Mouse (Mus musculus): Measurements from ENCODE around the gene Kctd2. TPM values are rescaled to one million over a fixed set of nuclear protein-coding genes. Genes with fewer than 3 reads are reported as not detected.
A peak's percentile ranks its signal among the peaks of the same experiment; 100 is the strongest.

Kctd2 gene
- polyA plus RNA-seq (2016; fragmentation: Nextera tagmentation; extraction: Ambion mirVana), result 14.8 and 17.3 TPM in 2 replicates

DNA sequence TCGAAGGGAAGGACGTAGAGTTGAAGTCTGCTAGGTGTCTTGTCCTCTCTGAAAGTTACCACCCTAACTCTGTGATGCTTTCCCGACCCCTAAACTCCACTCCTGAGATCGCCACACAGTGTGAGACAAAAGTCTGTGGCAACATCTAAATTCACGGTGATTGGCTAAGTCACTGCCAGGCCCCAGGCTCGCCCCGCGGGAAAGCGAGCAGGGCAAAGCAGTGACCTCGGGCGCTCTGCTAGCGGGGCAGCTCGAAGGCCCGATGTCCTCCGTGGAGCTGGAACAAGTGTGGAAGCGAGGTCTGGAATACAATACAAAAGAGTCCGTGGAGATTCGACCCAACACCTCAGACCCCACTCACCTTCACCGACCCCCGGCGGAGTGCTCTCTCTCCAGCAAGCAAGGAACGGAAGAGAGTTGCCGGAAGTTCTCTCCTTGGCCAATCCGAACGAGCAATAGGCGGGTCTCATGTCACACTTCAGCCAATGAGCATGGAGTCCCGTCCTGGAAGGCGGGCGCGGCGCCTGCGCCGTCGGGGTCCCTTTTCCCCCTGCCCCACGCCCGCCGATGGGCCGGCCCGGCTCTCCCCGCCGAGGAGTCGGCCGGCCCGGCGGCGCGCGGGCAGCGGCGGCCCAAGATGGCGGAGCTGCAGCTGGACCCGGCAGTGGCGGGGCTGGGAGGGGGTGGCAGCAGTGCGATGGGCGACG is at the start of gene Kctd2, which contains the start of gene Atp5h:
Gene Kctd2, plus strand, starts transcription at position 598 of the 707 bp plus-strand sequence.
Gene Atp5h, minus strand, starts transcription at position 432 of the 707 bp plus-strand sequence.
- H3K36me3 ChIP-seq (replicated peaks), result peaks cover 53% of the 10 kb centered on the region
- H3K27ac ChIP-seq (replicated peaks), result peak within 1 kb of the TSS; percentile 97

DNA sequence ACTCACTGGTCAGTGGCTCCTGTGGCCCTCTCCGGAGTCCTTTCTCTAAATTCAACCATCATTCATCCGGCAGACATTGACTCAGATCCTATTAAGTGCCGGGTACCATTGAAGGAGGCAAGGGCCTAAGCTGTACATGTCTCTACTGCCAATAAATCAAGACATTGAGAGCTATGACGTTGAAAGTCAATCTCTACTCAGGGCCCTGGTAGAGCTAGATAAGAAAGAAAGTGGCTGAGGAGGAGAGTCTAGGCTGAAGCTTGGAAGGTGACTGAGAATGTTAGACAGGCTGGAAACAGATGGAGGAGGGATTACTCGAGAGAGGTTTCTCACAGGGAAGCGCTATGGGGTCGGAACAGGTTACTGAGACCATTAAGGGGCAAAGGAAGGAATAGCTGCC is 49.6 kb upstream of the Kctd2 start:
- H3K36me3 ChIP-seq (replicated peaks), result no peaks in the 10 kb centered on the region
- H3K27ac ChIP-seq (replicated peaks), result no peak overlapping the region
- 60% methylated on average over 7 of the region's 7 CpGs for WGBS
- H3K9me3 ChIP-seq, result no peaks in the 10 kb centered on the region
- no peak overlapping the region for H3K4me3 ChIP-seq
- DNase-seq (ENCODE audit: low spot score), result no peak
- H3K27me3 ChIP-seq (replicated peaks; ENCODE audit: low read depth, poor library complexity, severe bottlenecking), result peaks cover 100% of the 10 kb centered on the region
- H3K4me1 ChIP-seq, result peaks cover 33% of the 10 kb centered on the region

More for the DNA sequence above, at the start of gene Kctd2, which contains the start of gene Atp5h:
- Histone ChIP-seq H3K4me3 (peak within 1 kb of the TSS; percentile 97), H3K4me1 (peaks cover 38% of the 10 kb centered on the region), H3K27me3 (replicated peaks; ENCODE audit: low read depth, poor library complexity, severe bottlenecking) (no peaks in the 10 kb centered on the region), H3K9me3 (no peaks in the 10 kb centered on the region)
- DNase-seq (ENCODE audit: low spot score), result peak; percentile 98
- WGBS, result under 1% methylated on average over 56 of the region's 56 CpGs

DNA sequence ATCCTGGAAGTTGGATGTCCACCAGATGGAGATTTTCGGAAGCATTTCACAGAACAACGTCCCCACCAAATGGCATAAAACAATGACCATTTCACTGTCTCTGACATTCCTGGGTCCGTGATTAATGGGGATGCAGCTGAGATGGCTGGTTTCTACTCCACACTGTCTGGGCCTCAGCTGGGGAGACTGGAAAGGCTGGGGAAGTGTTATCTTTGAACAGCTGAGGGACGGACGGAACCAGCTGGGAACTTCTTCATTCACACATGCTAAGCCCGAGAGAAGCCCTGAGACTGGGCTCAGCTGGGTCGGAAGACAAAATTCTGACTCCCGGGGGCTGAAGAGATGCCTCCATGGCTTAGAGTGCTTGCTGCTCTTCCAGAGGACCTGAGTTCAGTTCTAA is 48.6 kb upstream of the Kctd2 start:
- Histone ChIP-seq H3K27me3 (replicated peaks; ENCODE audit: low read depth, poor library complexity, severe bottlenecking) (peaks cover 100% of the 10 kb centered on the region), H3K9me3 (no peaks in the 10 kb centered on the region), H3K4me1 (peaks cover 26% of the 10 kb centered on the region), H3K27ac (replicated peaks) (no peak overlapping the region), H3K4me3 (no peak overlapping the region), H3K36me3 (replicated peaks) (no peaks in the 10 kb centered on the region)
- 69% methylated on average over 8 of the region's 8 CpGs for WGBS
- DNase-seq (ENCODE audit: low spot score), result no peak

DNA sequence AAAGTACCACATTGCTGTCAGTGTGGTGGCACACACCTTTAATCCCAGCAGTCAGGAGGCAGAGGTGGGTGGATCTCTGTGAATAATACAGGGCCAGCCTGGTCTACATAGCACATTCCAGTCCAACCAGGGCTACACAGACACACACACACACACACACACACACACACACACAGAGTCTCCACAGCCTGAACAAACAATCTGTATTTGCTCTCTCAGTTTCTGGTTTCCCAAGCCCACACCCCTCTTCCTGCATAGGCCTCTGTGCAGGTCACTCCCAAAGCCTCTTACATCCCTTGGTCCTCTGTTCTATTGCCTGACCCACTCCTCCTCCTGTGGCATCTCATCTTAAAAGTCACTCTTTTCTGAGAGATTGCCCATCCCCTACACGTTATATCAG is 47.9 kb upstream of the Kctd2 start:
- peaks cover 100% of the 10 kb centered on the region for H3K27me3 ChIP-seq (replicated peaks; ENCODE audit: low read depth, poor library complexity, severe bottlenecking)

DNA sequence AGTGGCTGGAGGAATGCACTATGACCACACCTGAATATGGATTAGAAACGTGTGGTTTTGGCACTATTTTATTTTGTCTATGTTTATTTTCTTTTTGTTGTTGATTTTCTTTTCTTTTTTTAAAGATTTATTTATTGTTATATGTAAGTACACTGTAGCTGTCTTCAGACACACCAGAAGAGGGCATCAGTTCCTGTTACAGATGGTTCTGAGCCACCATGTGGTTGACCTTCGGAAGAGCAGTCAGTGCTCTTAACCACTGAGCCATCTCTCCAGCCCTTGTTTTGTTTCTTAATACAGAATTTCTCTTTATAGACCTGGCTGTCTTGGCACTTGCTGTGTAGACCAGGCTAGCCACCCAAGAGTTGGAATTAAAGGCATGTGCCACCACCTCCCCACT is 47.2 kb upstream of the Kctd2 start:
- Histone ChIP-seq H3K9me3 (no peaks in the 10 kb centered on the region), H3K4me3 (no peak overlapping the region), H3K4me1 (peaks cover 12% of the 10 kb centered on the region), H3K27ac (replicated peaks) (no peak overlapping the region), H3K36me3 (replicated peaks) (no peaks in the 10 kb centered on the region), H3K27me3 (replicated peaks; ENCODE audit: low read depth, poor library complexity, severe bottlenecking) (peaks cover 96% of the 10 kb centered on the region)
- WGBS, result 51% methylated on average over 2 of the region's 2 CpGs
- no peak for DNase-seq (ENCODE audit: low spot score)

More for the DNA sequence above, 47.9 kb upstream of the Kctd2 start:
- 60% methylated on average over 1 of the region's 1 CpGs for WGBS
- H3K27ac ChIP-seq (replicated peaks), result no peak overlapping the region
- no peak for DNase-seq (ENCODE audit: low spot score)
- H3K4me1 ChIP-seq, result peaks cover 19% of the 10 kb centered on the region
- H3K36me3 ChIP-seq (replicated peaks), result no peaks in the 10 kb centered on the region
- H3K4me3 ChIP-seq, result no peak overlapping the region
- H3K9me3 ChIP-seq, result no peaks in the 10 kb centered on the region

DNA sequence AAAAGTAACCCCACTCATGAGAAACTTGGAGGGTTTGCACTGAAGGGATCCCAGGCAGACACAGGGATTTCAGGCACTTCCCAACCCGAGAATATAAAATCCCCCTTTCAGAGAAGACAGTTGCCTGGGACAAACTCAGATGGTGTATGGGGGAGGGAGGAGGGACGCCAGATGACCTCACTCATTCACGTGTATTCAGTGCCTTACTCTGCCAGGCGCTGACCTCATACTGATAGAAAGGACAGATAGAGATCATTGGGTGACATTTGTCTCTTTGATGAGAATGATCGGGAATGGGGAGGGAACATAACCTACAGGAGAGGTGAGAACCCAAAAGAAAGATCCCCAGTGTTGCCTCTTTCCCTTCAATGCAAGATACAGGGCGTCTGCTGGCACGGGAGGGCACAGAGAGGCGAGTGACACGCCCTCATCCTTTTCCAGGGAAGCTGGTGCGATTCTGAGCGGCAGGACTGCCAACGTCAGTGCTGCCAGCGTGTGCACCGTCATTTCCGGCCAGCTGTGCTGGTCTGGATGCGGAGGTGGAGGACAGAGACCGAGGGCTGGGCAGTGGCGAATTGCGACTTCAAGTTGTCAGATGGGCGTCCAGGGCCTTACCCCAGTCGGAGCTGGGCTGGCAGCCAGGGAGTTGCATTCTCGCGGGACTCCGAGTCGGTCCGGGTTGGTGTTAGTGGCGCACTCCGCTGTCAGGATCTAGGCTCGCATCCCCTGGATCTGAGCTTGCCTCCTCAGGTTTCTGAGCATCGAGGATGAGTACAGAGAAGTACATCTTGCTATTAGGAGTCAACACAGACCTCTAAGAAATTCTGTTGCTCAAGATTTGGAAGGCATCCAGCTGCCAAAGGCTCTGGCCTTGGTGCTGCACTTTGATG is 45.9 kb upstream of the Kctd2 start:
- 2% methylated on average over 30 of the region's 30 CpGs for WGBS
- H3K27me3 ChIP-seq (replicated peaks; ENCODE audit: low read depth, poor library complexity, severe bottlenecking), result peaks cover 83% of the 10 kb centered on the region

DNA sequence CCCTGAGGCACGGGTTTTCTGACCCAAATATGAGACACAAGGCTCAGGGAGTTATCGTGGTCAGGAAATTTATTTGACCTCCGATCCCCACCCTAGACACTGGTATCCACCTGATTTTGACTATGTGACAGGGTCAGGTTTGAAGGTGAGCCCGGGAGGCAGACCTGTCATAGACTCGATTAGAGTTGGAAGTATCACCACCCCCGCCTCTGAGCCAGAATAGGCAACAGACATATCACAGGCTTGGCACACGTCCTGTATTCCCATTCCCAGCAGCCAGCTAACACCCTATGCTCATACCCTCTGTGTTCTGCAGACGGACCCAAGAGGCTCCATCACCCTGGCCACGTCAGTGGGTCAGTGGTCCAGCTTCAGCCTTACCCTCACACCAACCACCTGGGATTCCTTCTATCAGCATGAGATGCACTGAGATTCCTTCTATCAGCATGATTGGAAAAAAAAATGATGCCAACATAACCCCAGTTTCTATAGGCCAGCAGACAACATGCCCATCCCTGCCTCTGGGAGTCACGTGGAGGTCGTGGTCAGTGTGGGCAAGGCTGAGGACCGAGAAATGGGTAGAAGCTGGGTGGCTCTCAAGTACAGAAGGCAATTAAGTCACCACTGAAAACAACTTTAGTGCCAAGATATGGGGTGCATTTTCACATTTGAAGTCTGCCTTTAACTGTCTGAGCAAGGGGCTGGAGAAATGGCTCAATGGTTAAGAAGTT is 45.1 kb upstream of the Kctd2 start:
- Histone ChIP-seq H3K4me3 (peak overlapping the region; percentile 59), H3K36me3 (replicated peaks) (no peaks in the 10 kb centered on the region), H3K9me3 (0 out of 2 replicates have a peak, but pooled peaks cover 2% of the 10 kb centered on the region), H3K4me1 (peaks cover 11% of the 10 kb centered on the region), H3K27me3 (replicated peaks; ENCODE audit: low read depth, poor library complexity, severe bottlenecking) (peaks cover 75% of the 10 kb centered on the region), H3K27ac (replicated peaks) (no peak overlapping the region)
- no peak for DNase-seq (ENCODE audit: low spot score)
- 64% methylated on average over 12 of the region's 12 CpGs for WGBS

More for the DNA sequence above, 45.9 kb upstream of the Kctd2 start:
- H3K4me3 ChIP-seq, result peak overlapping the region; percentile 59
- H3K27ac ChIP-seq (replicated peaks), result peak overlapping the region; percentile 14; the same call in 1 of the 2 replicates
- peaks cover 11% of the 10 kb centered on the region for H3K4me1 ChIP-seq
- peak; percentile 54 for DNase-seq (ENCODE audit: low spot score)
- 0 out of 2 replicates have a peak, but pooled peaks cover 2% of the 10 kb centered on the region for H3K9me3 ChIP-seq
- H3K36me3 ChIP-seq (replicated peaks), result no peaks in the 10 kb centered on the region

DNA sequence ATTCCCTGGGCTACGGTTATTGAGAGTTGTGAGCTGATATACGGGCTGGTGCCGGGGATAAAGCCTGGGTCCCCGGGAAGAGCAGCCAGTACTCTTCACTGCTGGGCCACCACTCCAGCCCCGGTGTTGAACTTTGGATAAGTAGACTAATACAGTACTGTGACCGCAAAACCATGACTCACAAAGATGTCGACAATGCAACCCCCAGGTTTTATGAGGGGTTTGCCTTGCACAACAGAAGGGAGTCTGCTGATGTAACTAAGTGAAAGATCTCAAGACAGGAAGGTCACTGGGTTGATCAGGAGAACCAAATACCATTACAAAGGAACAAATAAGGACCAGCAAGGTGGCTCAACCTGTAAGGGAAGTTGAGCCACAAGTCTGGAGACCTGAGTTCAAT is 43.2 kb upstream of the Kctd2 start:
- Histone ChIP-seq H3K9me3 (0 out of 2 replicates have a peak, but pooled peaks cover 2% of the 10 kb centered on the region), H3K27ac (replicated peaks) (no peak overlapping the region), H3K27me3 (replicated peaks; ENCODE audit: low read depth, poor library complexity, severe bottlenecking) (peaks cover 57% of the 10 kb centered on the region), H3K4me1 (peaks cover 20% of the 10 kb centered on the region), H3K4me3 (no peak overlapping the region), H3K36me3 (replicated peaks) (no peaks in the 10 kb centered on the region)
- WGBS, result 73% methylated on average over 7 of the region's 7 CpGs
- no peak for DNase-seq (ENCODE audit: low spot score)

DNA sequence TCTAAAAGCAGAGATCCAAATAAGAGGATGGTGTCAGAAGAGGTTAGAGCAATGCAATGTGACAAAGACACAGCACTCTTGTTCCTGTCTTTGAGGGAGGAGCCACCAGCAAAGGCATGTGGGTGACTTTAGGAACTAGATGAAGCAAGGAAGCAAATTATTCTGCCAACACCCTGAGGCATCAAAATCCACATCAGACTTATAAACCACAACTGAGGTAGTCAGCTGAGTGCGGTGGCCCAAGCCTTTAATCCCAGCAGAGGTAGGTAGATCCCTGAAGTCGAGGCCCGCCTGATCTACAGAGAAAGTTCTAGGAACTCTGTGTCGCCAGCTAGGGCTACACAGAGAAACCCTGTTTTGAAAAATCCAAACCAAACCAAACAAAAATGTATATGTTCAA is 42.7 kb upstream of the Kctd2 start:
- H3K27me3 ChIP-seq (replicated peaks; ENCODE audit: low read depth, poor library complexity, severe bottlenecking), result peaks cover 51% of the 10 kb centered on the region
- no peaks in the 10 kb centered on the region for H3K36me3 ChIP-seq (replicated peaks)
- no peak overlapping the region for H3K27ac ChIP-seq (replicated peaks)
- H3K4me1 ChIP-seq, result peaks cover 23% of the 10 kb centered on the region
- WGBS, result 90% methylated on average over 4 of the region's 4 CpGs
- DNase-seq (ENCODE audit: low spot score), result no peak
- no peak overlapping the region for H3K4me3 ChIP-seq
- 0 out of 2 replicates have a peak, but pooled peaks cover 2% of the 10 kb centered on the region for H3K9me3 ChIP-seq

DNA sequence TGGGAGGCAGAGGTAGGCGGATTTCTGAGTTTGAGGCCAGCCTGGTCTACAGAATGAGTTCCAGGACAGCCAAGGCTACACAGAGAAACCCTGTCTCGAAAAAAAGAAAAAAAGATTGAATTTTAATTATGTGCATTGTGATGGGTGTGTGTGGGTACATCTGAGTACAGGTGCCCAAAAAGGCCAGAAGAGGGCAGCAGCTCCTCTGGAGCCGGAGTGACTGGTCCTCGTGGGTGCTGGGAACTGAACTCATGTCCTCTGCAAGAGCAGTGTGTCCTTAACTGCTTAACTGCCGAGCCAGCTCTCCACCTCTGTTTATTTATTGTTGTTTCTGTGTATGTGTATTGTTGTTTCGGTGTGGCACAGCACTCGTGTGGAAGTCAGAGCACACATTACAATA is 42.1 kb upstream of the Kctd2 start:
- no peak overlapping the region for H3K4me3 ChIP-seq
- no peak overlapping the region for H3K27ac ChIP-seq (replicated peaks)
- H3K27me3 ChIP-seq (replicated peaks; ENCODE audit: low read depth, poor library complexity, severe bottlenecking), result peaks cover 46% of the 10 kb centered on the region
- DNase-seq (ENCODE audit: low spot score), result no peak
- no peaks in the 10 kb centered on the region for H3K36me3 ChIP-seq (replicated peaks)
- 0 out of 2 replicates have a peak, but pooled peaks cover 2% of the 10 kb centered on the region for H3K9me3 ChIP-seq
- H3K4me1 ChIP-seq, result peaks cover 29% of the 10 kb centered on the region
- WGBS, result 78% methylated on average over 7 of the region's 7 CpGs

DNA sequence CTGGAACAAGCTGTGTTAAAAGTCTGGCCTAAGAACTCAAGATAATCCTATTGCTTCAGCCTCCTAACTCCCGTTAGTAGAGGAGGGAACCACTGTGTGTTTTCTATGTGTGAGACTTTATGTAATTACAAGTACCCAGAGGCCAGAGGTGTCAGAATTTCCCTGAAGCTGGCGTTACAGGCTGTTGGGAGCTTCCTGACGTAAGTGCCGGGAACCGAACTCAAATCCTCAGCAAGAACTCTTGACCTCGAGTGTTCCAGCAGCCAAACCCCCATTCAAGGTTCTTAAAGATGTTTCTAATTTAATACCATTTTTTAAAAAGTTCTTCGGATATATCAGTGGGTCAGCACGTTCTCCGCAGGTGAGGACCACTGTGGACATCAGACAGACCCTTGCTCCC is 38.7 kb upstream of the Kctd2 start:
- peaks cover under 1% of the 10 kb centered on the region; the same call in 1 of the 2 replicates for H3K36me3 ChIP-seq (replicated peaks)
- H3K27me3 ChIP-seq (replicated peaks; ENCODE audit: low read depth, poor library complexity, severe bottlenecking), result peaks cover 28% of the 10 kb centered on the region
- WGBS, result 9% methylated on average over 9 of the region's 9 CpGs
- H3K27ac ChIP-seq (replicated peaks), result peak overlapping the region; percentile 97; the same call in 1 of the 2 replicates
- H3K9me3 ChIP-seq, result 0 out of 2 replicates have a peak, but pooled peaks cover 2% of the 10 kb centered on the region
- DNase-seq (ENCODE audit: low spot score), result no peak
- H3K4me1 ChIP-seq, result peaks cover 51% of the 10 kb centered on the region
- peak overlapping the region; percentile 92 for H3K4me3 ChIP-seq

Measured in embryonic facial prominence, embryonic 10.5 days (tissue).